In genomic region chr1:191259121-191259520, GRCm38 (mm10) we compare ENCODE assay signal across 11 mouse cellular contexts. TPM values are rescaled to one million over a fixed set of nuclear protein-coding genes. Genes with fewer than 3 reads are reported as not detected.
DNase-seq lines count a peak whose midpoint lies in the region; ATAC-seq and TF ChIP-seq lines count a peak whose summit lies in the region.
"Had no signal": no experiment of that assay in that cellular context is flagged by ENCODE, and none has a peak within 500 bp of the region (broad histone marks: within the 10 kb centered on the region; RNA-seq: fewer than 3 reads in every experiment).

No protein-coding gene starts in this region.

- DNase-seq in intestine, embryonic 14.5 days (ENCODE audit: low spot score) = no peak
- DNase-seq in brain, adult 2 months (ENCODE audit: low read depth, low spot score) = peak; percentile 16
- peak; percentile 35 for DNase-seq in limb, embryonic 11.5 days (ENCODE audit: low spot score)
- no peak for DNase-seq in c-Kit-positive CD71-positive TER-119-positive erythroid progenitor cells, embryonic 14.5 days (ENCODE audit: low spot score)
- DNase-seq: right cerebral cortex, postnatal 14 days; thymus, postnatal 25 days had no signal

- no peaks in the 10 kb centered on the region for H3K9me3 ChIP-seq in intestine, embryonic 14.5 days (ENCODE audit: control insufficient read depth, low read length)
- H3K9me3 ChIP-seq in intestine, postnatal 0 days (ENCODE audit: control insufficient read depth) = no peaks in the 10 kb centered on the region
- H3K9me3 ChIP-seq in limb, embryonic 11.5 days (ENCODE audit: control insufficient read depth, low read length) = no peaks in the 10 kb centered on the region
- H3K9me3 ChIP-seq in forebrain, embryonic 13.5 days (replicated peaks) = no peaks in the 10 kb centered on the region
- H3K9me3 ChIP-seq: liver, embryonic 12.5 days had no signal

- no peak overlapping the region for H3K27ac ChIP-seq in intestine, embryonic 14.5 days (ENCODE audit: low read depth)
- H3K27ac ChIP-seq in intestine, postnatal 0 days (ENCODE audit: low read depth, low read length) = no peak overlapping the region
- no peak overlapping the region for H3K27ac ChIP-seq in limb, embryonic 11.5 days (replicated peaks; ENCODE audit: low read depth, low read length)
- H3K27ac ChIP-seq in forebrain, embryonic 13.5 days = no peak overlapping the region
- H3K27ac ChIP-seq: liver, embryonic 12.5 days had no signal

- no peaks in the 10 kb centered on the region for H3K4me1 ChIP-seq in intestine, embryonic 14.5 days (replicated peaks; ENCODE audit: control insufficient read depth, insufficient read depth, low read length)
- H3K4me1 ChIP-seq in intestine, postnatal 0 days (replicated peaks; ENCODE audit: control insufficient read depth, insufficient read depth, low read length) = peaks cover 6% of the 10 kb centered on the region; the same call in 1 of the 2 replicates
- H3K4me1 ChIP-seq in limb, embryonic 11.5 days (ENCODE audit: control insufficient read depth, insufficient read depth, low read length) = peaks cover 7% of the 10 kb centered on the region
- no peaks in the 10 kb centered on the region for H3K4me1 ChIP-seq in forebrain, embryonic 13.5 days

- TF ChIP-seq CTCF in intestine, postnatal 0 days (IDR thresholded peaks at IDR 0.05; ENCODE audit: low read depth) = no peak

- 33% methylated on average over 7 of the region's 7 CpGs for WGBS in intestine, embryonic 14.5 days
- WGBS in intestine, postnatal 0 days = 36% methylated on average over 7 of the region's 7 CpGs
- 20% methylated on average over 7 of the region's 7 CpGs for WGBS in limb, embryonic 11.5 days
- WGBS in forebrain, embryonic 13.5 days = 32% methylated on average over 7 of the region's 7 CpGs

- no peak for ATAC-seq in intestine, embryonic 14.5 days (replicated peaks; ENCODE audit: low FRiP score, low TSS enrichment, low read depth)
- ATAC-seq in intestine, postnatal 0 days = no peak
- ATAC-seq in CD4-positive, CD25-positive, alpha-beta regulatory T cell, adult 4 months = peak; percentile 98
- ATAC-seq in limb, embryonic 11.5 days (ENCODE audit: insufficient number of reproducible peaks, low FRiP score, low TSS enrichment, low read depth) = no peak
- no peak for ATAC-seq in forebrain, embryonic 13.5 days
- ATAC-seq: liver, embryonic 12.5 days; Patski had no signal

- no peak overlapping the region for H3K4me3 ChIP-seq in intestine, embryonic 14.5 days (ENCODE audit: low read depth, low read length)
- H3K4me3 ChIP-seq in intestine, postnatal 0 days (ENCODE audit: low read depth, low read length) = no peak overlapping the region
- no peak overlapping the region for H3K4me3 ChIP-seq in limb, embryonic 11.5 days (ENCODE audit: low read depth, low read length)
- no peak overlapping the region for H3K4me3 ChIP-seq in forebrain, embryonic 13.5 days
- H3K4me3 ChIP-seq: liver, embryonic 12.5 days had no signal

- H3K9ac ChIP-seq in intestine, embryonic 14.5 days (ENCODE audit: low read length) = no peak overlapping the region
- H3K9ac ChIP-seq in intestine, postnatal 0 days (ENCODE audit: low read depth, low read length) = no peak overlapping the region
- H3K9ac ChIP-seq in limb, embryonic 11.5 days (ENCODE audit: low read length) = no peak overlapping the region
- no peak overlapping the region for H3K9ac ChIP-seq in forebrain, embryonic 13.5 days
- H3K9ac ChIP-seq: liver, embryonic 12.5 days had no signal

- no peaks in the 10 kb centered on the region for H3K27me3 ChIP-seq in intestine, embryonic 14.5 days (replicated peaks; ENCODE audit: control insufficient read depth, insufficient read depth, low read length)
- H3K27me3 ChIP-seq in intestine, postnatal 0 days (replicated peaks; ENCODE audit: control insufficient read depth, insufficient read depth, low read length) = no peaks in the 10 kb centered on the region
- no peaks in the 10 kb centered on the region for H3K27me3 ChIP-seq in limb, embryonic 11.5 days (ENCODE audit: control insufficient read depth, insufficient read depth, low read length)
- H3K27me3 ChIP-seq in forebrain, embryonic 13.5 days = 0 out of 2 replicates have a peak, but pooled peaks cover 3% of the 10 kb centered on the region
- H3K27me3 ChIP-seq: Patski had no signal

- 0 out of 2 replicates have a peak overlapping the region, but pooled peaks have one; percentile 14 for H3K4me2 ChIP-seq in intestine, embryonic 14.5 days (ENCODE audit: low read length)
- no peak overlapping the region for H3K4me2 ChIP-seq in intestine, postnatal 0 days (replicated peaks; ENCODE audit: low read depth)
- H3K4me2 ChIP-seq in limb, embryonic 11.5 days (ENCODE audit: low read depth, severe bottlenecking) = no peak overlapping the region
- no peak overlapping the region for H3K4me2 ChIP-seq in forebrain, embryonic 13.5 days
- H3K4me2 ChIP-seq: liver, embryonic 12.5 days had no signal

- H3K36me3 ChIP-seq in intestine, embryonic 14.5 days (ENCODE audit: control insufficient read depth, insufficient read depth, low read length) = no peaks in the 10 kb centered on the region
- no peaks in the 10 kb centered on the region for H3K36me3 ChIP-seq in intestine, postnatal 0 days (ENCODE audit: control insufficient read depth, insufficient read depth)
- no peaks in the 10 kb centered on the region for H3K36me3 ChIP-seq in limb, embryonic 11.5 days (ENCODE audit: control insufficient read depth, insufficient read depth, low read length)
- H3K36me3 ChIP-seq in forebrain, embryonic 13.5 days (ENCODE audit: poor library complexity, severe bottlenecking) = no peaks in the 10 kb centered on the region
- H3K36me3 ChIP-seq: liver, embryonic 12.5 days had no signal

RNA-seq across cellular contexts. Expression of gene Atf3, which starts 41.3 kb away (rescaled TPM):
- 4.4 and 4.9 TPM in 2 replicates for polyA plus RNA-seq in intestine, embryonic 14.5 days (2014; fragmentation: Nextera tagmentation; extraction: Ambion mirVana)
- 5.0 and 6.7 TPM in 2 replicates for polyA plus RNA-seq in intestine, postnatal 0 days (2015; fragmentation: Nextera tagmentation; extraction: Ambion mirVana)
- not detected for polyA plus RNA-seq in CD4-positive, CD25-positive, alpha-beta regulatory T cell, adult 4 months (2017; shearing (Covaris generic))
- 2.2 and 2.3 TPM in 2 replicates for polyA plus RNA-seq in limb, embryonic 11.5 days (2014; fragmentation: Nextera tagmentation; extraction: Ambion mirVana)
- polyA plus RNA-seq in forebrain, embryonic 13.5 days (2015; fragmentation: Nextera tagmentation; extraction: Ambion mirVana) = 1.0 and 1.4 TPM in 2 replicates

RNA-seq across cellular contexts. Expression of gene Nenf, which starts 58.9 kb away (rescaled TPM):
- polyA plus RNA-seq in intestine, embryonic 14.5 days (2014; fragmentation: Nextera tagmentation; extraction: Ambion mirVana) = 126 and 128 TPM in 2 replicates
- polyA plus RNA-seq in intestine, postnatal 0 days (2015; fragmentation: Nextera tagmentation; extraction: Ambion mirVana) = 171 and 174 TPM in 2 replicates
- polyA plus RNA-seq in CD4-positive, CD25-positive, alpha-beta regulatory T cell, adult 4 months (2017; shearing (Covaris generic)) = 1 to 10 TPM in 1 of 2 experiments, not detected in 1; 1.5 TPM
- polyA plus RNA-seq in limb, embryonic 11.5 days (2014; fragmentation: Nextera tagmentation; extraction: Ambion mirVana) = 60.1 and 65.9 TPM in 2 replicates
- 66.3 and 69.3 TPM in 2 replicates for polyA plus RNA-seq in forebrain, embryonic 13.5 days (2015; fragmentation: Nextera tagmentation; extraction: Ambion mirVana)

Comparison
In these comparisons a context has a peak if more than half of its experiments do, and no peak if none do; other contexts are left out.
1. DNase-seq: peak in brain, adult 2 months (single experiment) and limb, embryonic 11.5 days (single experiment); none in intestine, embryonic 14.5 days (single experiment) and c-Kit-positive CD71-positive TER-119-positive erythroid progenitor cells, embryonic 14.5 days (single experiment).
2. RNA of gene Nenf, which starts 58.9 kb away (polyA plus RNA-seq): 171 to 174 TPM in intestine, postnatal 0 days, 126 to 128 TPM in intestine, embryonic 14.5 days, 66.3 to 69.3 TPM in forebrain, embryonic 13.5 days and 60.1 to 65.9 TPM in limb, embryonic 11.5 days; 1.5 TPM in CD4-positive, CD25-positive, alpha-beta regulatory T cell, adult 4 months; every median in the first group is over 10 times any median in the second.